Mouse (Mus musculus) adrenal gland, postnatal 0 days (tissue): ENCODE results near the gene Dbn1. TPM values are rescaled to one million over a fixed set of nuclear protein-coding genes. Genes with fewer than 3 reads are reported as not detected.
A peak's percentile ranks its signal among the peaks of the same experiment; 100 is the strongest.

Experiments
- microRNA-seq: library from miRNA; unstranded; fragments of <30 nt; microRNA quantifications from one replicate; pipeline ENCODE4, GENCODE M21; 2016; ENCODE audit warnings: borderline replicate concordance; ENCODE audit not compliant: insufficient number of aligned reads
- polyA plus RNA-seq: library from polyadenylated mRNA; unstranded; fragments of >200 nt; fragmentation: Nextera tagmentation; extraction: Ambion mirVana; gene quantifications from 2 replicates; pipeline ENCODE4 v1.2.1, GENCODE M21; 2015

Dbn1 gene
- 66.4 and 97.2 TPM in 2 replicates for polyA plus RNA-seq

DNA sequence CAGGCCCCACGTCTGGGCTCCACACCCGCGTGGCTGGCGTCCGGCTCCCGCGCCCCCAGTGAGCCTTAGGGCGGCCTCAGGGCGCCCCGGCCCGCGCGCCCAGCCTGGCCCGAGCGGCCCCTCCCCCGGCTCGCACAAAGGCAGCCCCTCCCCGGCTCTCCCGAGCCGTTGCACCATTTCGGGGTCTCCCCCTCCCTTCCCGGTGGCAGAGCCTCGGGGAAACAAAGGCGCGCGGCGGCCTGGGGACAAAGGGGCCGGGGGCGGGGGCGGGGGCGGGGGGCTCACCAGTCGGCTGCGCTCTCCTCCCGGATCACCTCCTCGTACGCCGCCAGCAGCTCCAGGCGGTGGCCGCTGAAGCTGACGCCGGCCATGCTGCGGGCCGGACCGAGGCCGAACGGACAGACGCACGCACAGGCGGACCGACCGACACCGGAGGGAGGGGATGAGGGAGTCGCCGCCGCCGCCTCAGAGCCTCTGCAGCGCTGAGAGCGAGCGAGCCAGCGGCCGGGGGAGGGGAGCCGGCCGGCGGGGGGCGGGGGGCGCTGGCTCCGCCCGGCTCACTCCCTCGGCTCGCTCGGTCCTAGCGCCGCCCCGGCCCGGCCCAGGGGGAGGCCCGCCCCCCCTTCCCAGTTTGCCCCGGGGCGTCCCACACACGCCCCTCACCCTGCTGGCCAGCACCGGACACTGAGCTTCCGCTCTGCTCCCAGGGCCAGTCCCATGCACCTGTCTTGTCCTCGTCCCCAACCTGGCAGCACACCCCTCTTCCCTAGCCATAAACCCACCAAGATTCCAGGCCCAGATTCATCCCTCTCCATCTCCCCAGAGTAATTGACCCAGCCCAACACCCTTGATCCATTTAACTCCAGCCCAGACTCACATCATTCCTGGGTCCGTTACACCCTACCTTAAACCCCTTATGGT, at the start of gene Dbn1:
Dbn1 (minus strand) TSS at position 534 of the 921 bp plus-strand sequence.

DNA sequence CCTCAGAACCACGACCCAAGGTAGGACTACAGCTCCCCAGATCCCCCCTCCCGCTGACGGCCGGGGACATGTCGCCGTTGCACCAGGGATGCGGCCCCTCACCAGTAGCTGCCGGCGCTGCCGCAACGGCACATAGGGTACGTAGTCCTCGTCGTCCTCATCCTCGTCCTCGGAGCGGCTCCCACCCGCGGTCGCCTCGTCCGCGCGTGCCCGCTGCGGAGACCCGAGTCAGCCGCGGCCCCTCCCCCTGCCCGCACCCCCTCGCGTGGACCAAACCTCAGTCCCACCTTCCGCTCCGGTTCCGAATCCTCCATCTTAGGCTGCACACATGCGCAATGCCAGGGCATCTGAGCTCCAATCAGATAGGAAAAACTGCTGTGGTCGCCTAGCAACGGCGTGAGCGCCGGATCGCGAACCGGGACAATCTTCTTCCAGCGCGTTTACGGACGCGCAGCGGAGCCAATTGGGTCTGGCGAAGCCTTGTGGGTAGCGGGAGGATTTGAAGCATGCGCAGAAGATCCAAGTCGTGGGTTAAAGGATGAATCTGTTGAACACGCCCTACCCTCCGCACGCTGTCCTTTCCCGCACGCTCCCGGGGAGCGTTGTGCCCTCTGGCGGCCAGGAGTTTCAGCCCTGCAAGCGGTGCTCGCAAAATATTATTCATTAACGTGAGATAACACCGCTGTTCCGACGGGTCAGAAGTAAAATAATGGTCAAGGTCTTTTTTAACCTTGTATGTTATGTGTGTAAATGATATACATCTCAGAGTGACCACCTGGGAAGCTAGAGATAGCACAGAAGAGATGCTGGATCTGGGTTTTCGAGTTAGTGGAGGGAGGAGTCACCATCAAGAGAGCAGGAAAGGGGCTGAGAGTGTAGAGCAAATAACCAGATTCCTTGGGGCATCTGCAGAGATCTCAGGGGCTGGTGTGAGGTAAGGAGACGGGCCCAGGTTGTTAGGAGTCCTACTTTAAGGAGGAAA, 48.6 kb upstream of the Dbn1 start, which contains the start of gene Ddx41:
Ddx41 (minus strand) TSS at position 465 of the 982 bp plus-strand sequence.

DNA sequence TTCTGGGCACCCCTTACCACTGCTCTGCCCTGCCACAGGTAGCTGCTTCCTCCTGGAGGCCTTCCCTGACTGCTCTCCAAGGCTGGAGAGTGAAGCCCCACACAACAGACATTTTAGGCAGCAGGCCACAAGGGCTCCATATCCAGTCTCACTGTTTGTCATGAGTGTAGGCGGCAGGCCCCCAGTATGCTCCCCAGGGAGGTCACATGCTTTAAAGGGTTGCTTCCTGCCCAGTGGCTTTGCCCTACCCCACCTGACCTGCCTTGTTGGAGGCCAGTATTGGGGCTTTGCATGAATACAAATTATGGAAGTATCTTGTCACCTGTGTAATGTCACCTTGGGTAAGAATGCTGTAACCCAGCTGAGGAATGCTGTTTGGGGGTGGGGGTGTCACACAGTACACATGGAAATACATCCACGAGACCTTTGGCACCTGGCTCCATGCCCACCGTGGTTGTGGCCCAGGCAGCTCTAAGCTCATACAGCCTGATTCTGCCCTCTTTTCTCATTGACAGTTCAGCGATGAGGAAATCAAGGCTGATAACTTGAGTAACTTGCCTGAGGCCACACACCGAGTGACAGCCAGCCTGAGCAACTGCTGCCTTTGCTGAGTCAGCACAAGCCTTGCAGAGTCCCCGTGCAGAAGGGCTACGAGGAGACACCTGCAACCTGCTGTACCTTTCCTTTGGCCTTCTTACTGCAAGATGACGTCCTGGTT, 41.4 kb upstream of the Dbn1 start, which contains the start of gene Dok3:
Dok3 (minus strand) TSS at position 99 of the 718 bp plus-strand sequence.

DNA sequence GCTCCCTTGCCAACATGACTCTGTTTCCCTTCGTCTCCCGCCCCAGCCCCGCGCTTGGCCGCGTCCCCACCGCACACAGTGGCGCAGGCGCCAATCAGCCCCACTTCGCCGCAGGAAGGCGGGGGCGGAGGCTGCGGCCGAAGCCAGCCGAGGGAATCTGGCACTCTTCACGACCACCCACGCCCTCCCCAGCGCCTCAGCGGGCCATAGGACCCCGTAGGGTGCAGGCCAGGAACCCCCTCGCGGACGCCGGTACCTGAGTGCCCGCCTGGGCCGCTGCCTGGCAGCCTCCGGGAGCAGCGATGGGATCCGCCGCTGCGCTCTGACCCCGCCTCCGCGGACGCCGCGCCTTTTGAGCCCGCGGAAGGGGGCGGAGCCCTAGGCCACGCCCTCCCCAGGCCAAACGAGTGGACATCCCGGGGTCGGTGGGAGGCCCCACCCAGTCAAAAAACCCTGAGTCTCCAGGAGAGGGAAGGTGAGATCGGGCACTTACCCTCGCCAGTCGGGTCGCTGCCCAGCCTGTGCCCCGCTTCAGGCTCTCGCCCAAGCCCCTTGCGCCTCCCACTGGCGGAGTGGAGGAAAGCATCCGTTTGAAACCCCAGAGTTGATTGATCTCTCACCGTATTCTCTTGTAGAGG, 25.3 kb upstream of the Dbn1 start, which contains the start of gene Pdlim7:
Pdlim7 (minus strand) TSS at position 566 of the 638 bp plus-strand sequence.

DNA sequence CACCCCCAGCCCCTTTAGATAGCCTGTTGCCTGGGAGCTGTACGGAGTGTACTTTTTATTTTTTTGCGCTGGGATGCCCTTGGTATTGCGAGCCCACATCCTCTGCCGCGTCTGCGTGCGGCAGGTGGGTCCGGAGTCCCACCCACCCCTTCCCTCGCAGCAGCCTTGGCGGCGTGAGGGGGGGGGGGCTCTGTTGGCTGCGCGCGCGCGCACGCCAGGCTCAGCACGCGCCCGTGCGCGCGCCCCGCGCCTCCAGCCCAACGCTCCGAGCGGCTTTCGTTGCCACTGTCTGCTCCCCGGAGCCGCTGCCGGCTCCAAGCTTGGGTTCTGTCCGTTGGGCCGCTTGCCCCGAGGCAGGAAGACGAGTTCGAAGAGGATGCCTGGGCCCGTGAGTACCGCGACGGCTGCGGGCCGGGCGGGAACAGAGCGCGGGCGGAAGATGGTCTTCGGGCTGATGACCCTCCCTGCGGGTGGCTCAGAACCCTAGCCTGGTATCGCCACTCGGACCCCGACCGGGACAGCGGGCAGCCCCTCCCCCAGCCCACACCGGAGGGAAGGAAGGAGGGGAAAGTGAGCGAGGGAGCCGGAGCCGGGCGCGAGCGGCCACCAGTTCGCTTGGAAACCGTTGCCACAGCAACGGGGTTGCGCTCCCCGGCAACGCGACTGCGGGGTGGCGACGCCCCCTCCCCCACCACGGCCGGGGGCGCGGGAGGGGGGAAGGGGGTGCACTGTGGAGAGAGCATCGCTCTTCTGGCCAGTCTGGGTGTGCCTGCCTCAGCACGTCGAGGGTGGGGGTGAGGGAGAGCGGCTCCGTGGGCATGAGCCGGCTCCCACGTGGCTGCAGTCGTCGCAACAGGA, 23.7 kb downstream of the Dbn1 start, which contains the start of gene Prr7:
Prr7 (plus strand) TSS at position 241 of the 858 bp plus-strand sequence.

DNA sequence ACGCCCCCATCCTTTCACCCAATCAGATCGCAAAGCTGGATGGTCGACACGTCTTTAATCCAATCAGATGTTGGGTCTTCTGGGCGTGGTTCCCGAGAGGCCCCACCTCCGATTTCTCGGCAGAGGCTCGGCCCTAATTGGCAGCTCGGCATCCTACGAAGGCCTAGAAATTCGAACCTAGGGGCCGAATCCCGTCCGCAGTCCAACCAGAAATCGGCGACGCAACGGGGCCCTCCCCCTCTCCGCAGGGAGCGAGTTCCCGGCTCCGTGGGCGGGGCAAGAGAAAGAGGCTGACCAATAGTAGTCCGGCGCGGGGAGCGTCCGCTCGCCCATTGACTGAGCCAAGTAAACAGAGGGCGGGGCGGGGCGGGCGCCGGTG, 43.0 kb downstream of the Dbn1 start, which contains the start of gene Grk6:
Grk6 (plus strand) TSS at position 136 of the 379 bp plus-strand sequence.

DNA sequence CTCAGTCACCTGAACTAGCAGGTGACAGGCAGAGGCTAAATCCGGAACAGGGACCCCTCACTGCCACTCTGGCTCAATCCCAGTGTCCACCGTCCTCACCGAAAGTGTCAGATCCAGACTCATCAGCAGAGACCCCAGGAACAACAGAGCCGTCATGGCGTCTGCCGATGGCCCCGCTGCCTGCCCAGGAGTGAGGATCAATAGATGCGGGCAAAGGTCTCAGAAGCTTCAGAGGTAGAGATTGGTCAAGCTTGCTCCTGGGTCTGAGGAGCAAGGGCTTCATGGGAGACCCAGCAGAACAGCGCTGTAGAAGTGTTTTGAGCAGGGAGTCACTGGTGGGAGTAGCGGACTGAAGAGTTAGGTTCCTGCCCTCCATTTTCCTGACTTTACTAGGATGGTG, 61.3 kb downstream of the Dbn1 start, which contains the start of gene F12:
F12 (minus strand) TSS at position 181 of the 400 bp plus-strand sequence.

Small RNA genes within 50 kb of the gene (microRNA-seq; reads per million reads assigned to microRNA genes)
- gene Mir6943 (not detected), gene Mir6944 (4.6 reads per million, percentile 5 among the genes with 10 or more reads in this experiment), gene Mir6945 (1.4 reads per million)

Other genes starting within 250 kb of the Dbn1 start
- 230 and 264 TPM in 2 replicates for gene Prelid1, start 167.6 kb downstream of the Dbn1 start, polyA plus RNA-seq
- gene Rab24, start 166.2 kb downstream of the Dbn1 start, polyA plus RNA-seq = 89.1 and 126 TPM in 2 replicates
- 10.8 and 18.6 TPM in 2 replicates for gene Mxd3, start 158.3 kb downstream of the Dbn1 start, polyA plus RNA-seq
- gene Lman2, start 125.3 kb downstream of the Dbn1 start, polyA plus RNA-seq = 58.9 and 82.5 TPM in 2 replicates
- gene Rgs14, start 118.4 kb downstream of the Dbn1 start, polyA plus RNA-seq = 1.2 and 1.3 TPM in 2 replicates
- gene Slc34a1, start 89.9 kb downstream of the Dbn1 start, polyA plus RNA-seq = 1.5 and 1.8 TPM in 2 replicates
- not detected in 2 replicates for gene Pfn3, start 72.9 kb downstream of the Dbn1 start, polyA plus RNA-seq
- gene F12, start 61.3 kb downstream of the Dbn1 start, polyA plus RNA-seq = 8.7 and 12.2 TPM in 2 replicates
- 20.3 and 24.0 TPM in 2 replicates for gene Grk6, start 43.0 kb downstream of the Dbn1 start, polyA plus RNA-seq
- gene Prr7, start 23.8 kb downstream of the Dbn1 start, polyA plus RNA-seq = 1.0 and 1.1 TPM in 2 replicates
- 72.4 and 78.9 TPM in 2 replicates for gene Pdlim7, start 25.6 kb upstream of the Dbn1 start, polyA plus RNA-seq
- gene Dok3, start 41.2 kb upstream of the Dbn1 start, polyA plus RNA-seq = 2.8 and 2.9 TPM in 2 replicates
- 39.5 and 45.1 TPM in 2 replicates for gene Ddx41, start 48.5 kb upstream of the Dbn1 start, polyA plus RNA-seq
- gene Fam193b, start 83.0 kb upstream of the Dbn1 start, polyA plus RNA-seq = 17.9 and 21.7 TPM in 2 replicates
- 89.2 and 133 TPM in 2 replicates for gene Tmed9, start 85.6 kb upstream of the Dbn1 start, polyA plus RNA-seq
- 20.5 and 21.5 TPM in 2 replicates for gene B4galt7, start 111.8 kb upstream of the Dbn1 start, polyA plus RNA-seq
- gene Caml, start 134.9 kb upstream of the Dbn1 start, polyA plus RNA-seq = 62.8 and 62.9 TPM in 2 replicates
- 13.0 and 17.6 TPM in 2 replicates for gene Ddx46, start 146.9 kb upstream of the Dbn1 start, polyA plus RNA-seq
- gene B230219D22Rik, start 205.0 kb upstream of the Dbn1 start, polyA plus RNA-seq = 29.4 and 31.3 TPM in 2 replicates
- 107 and 125 TPM in 2 replicates for gene Txndc15, start 226.5 kb upstream of the Dbn1 start, polyA plus RNA-seq
- 96.1 and 103 TPM in 2 replicates for gene Pcbd2, start 239.3 kb upstream of the Dbn1 start, polyA plus RNA-seq